Mouse (Mus musculus): ENCODE results near the gene Slc2a9. TPM values are rescaled to one million over a fixed set of nuclear protein-coding genes. Genes with fewer than 3 reads are reported as not detected.

Gene Slc2a9
- polyA plus RNA-seq, 1 experiment from 2014 or later: 2.3 TPM

DNA sequence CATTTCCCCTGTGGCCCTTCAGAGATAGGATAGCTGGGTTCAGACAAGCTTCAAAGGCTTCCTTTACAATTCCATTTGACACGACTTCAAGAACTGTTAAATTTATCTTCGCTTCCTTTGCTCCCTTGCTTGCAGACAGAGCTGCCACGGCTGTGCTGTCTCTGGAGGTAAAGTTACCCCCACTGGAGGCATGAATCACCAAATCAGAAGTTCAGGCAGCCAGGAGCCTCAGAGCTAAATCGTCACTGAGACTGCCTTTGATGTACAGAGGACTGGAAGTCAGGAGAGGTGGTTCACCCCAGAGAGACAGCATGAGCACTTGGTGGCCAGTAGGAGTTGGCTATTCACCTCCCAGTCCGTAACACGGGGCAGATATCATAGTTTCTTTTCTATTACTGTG is 73.8 kb downstream of the Slc2a9 start:
- WGBS (ENCODE audit: insufficient replicate concordance): 37% methylated on average over 6 of the region's 6 CpGs

DNA sequence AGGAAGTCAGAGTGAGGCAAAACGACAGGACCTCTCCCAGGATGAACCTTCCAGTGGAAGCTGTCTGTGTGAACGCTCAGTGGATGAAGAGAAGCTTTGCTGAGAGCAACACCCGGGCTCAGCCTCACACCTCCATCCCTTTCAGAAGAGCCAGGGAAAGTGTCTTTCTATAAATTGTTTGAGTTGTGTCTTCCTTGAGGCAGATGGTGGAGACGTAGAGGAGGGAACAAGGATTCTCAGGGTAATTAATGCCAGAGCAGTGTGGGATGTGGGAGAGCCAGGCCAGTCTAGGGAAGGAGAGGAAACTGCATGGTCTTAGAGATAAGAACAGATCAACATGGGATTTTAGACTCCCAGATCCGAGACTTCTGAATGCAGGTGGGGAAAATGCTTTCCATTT is 75.2 kb downstream of the Slc2a9 start:
- peaks cover 24% of the 10 kb centered on the region for H3K4me1 ChIP-seq (replicated peaks)
- no peak overlapping the region for H3K9ac ChIP-seq
- H3K4me3 ChIP-seq (replicated peaks): no peak overlapping the region
- H3K4me2 ChIP-seq: no peak overlapping the region
- no peak for ATAC-seq (ENCODE audit: insufficient read depth)
- H3K27ac ChIP-seq (replicated peaks): no peak overlapping the region
- no peaks in the 10 kb centered on the region for H3K27me3 ChIP-seq
- 0 out of 2 replicates have a peak, but pooled peaks cover 3% of the 10 kb centered on the region for H3K36me3 ChIP-seq (replicated peaks)
- 46% methylated on average over 5 of the region's 5 CpGs for WGBS (ENCODE audit: insufficient replicate concordance)
- H3K9me3 ChIP-seq (replicated peaks): no peaks in the 10 kb centered on the region

More for the DNA sequence above, 73.8 kb downstream of the Slc2a9 start:
- no peaks in the 10 kb centered on the region for H3K27me3 ChIP-seq
- H3K9me3 ChIP-seq (replicated peaks): no peaks in the 10 kb centered on the region
- H3K4me2 ChIP-seq: no peak overlapping the region
- H3K36me3 ChIP-seq (replicated peaks): 0 out of 2 replicates have a peak, but pooled peaks cover 3% of the 10 kb centered on the region
- no peak overlapping the region for H3K4me3 ChIP-seq (replicated peaks)
- peaks cover 24% of the 10 kb centered on the region for H3K4me1 ChIP-seq (replicated peaks)
- no peak overlapping the region for H3K27ac ChIP-seq (replicated peaks)
- H3K9ac ChIP-seq: no peak overlapping the region
- ATAC-seq (ENCODE audit: insufficient read depth): no peak

DNA sequence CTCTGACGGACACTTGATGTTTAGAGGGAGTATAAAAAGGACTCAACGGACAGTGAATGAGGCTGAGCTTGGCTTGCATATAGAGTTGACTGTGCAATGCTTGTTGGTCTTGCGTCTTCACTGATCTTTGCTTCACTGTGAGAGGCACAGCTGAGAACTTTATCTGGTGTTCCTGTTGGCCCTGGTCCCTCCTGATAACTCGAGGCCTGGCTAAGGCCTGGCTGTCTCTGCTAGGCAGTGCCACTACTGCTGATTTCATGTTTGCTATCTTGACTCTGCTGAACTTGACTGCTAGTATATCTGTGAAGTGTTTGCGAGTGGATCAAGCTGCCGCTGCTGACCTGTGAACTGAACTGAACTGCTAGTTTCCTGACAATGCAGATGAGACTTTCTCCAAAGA is 77.4 kb downstream of the Slc2a9 start:
- H3K27me3 ChIP-seq: no peaks in the 10 kb centered on the region
- H3K4me2 ChIP-seq: 0 out of 2 replicates have a peak overlapping the region, but pooled peaks have one; percentile 21
- peak; percentile 89 for ATAC-seq (ENCODE audit: insufficient read depth)
- H3K36me3 ChIP-seq (replicated peaks): 0 out of 2 replicates have a peak, but pooled peaks cover 3% of the 10 kb centered on the region
- H3K9me3 ChIP-seq (replicated peaks): no peaks in the 10 kb centered on the region
- no peak overlapping the region for H3K9ac ChIP-seq
- peaks cover 24% of the 10 kb centered on the region for H3K4me1 ChIP-seq (replicated peaks)
- 52% methylated on average over 6 of the region's 6 CpGs for WGBS (ENCODE audit: insufficient replicate concordance)
- no peak overlapping the region for H3K4me3 ChIP-seq (replicated peaks)
- peak overlapping the region; percentile 61 for H3K27ac ChIP-seq (replicated peaks)

DNA sequence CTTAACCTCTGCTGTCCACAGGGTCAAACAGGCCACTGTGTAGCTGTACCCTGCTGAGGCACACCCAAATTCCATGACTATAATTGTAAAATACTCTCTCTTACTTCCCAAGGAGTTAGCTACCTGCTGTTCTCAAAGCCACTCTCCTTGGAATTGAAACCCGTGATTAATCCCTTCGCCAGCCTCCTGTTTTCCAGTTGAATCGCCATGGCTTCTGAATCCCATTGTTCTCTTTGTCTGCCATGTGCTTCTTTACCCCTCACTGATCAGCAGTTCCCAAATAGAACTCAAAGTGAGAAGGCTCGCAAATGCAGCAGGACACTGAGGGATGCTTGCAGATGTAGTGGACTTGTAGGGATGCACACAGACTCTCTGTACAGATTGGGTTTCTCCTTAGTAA is 80.5 kb downstream of the Slc2a9 start:
- Histone ChIP-seq H3K4me2 (no peak overlapping the region), H3K9me3 (replicated peaks) (no peaks in the 10 kb centered on the region), H3K4me3 (replicated peaks) (no peak overlapping the region), H3K4me1 (replicated peaks) (peaks cover 24% of the 10 kb centered on the region), H3K27ac (replicated peaks) (no peak overlapping the region), H3K27me3 (no peaks in the 10 kb centered on the region), H3K36me3 (replicated peaks) (no peaks in the 10 kb centered on the region), H3K9ac (no peak overlapping the region)
- WGBS (ENCODE audit: insufficient replicate concordance): 53% methylated on average over 4 of the region's 4 CpGs
- ATAC-seq (ENCODE audit: insufficient read depth): no peak

DNA sequence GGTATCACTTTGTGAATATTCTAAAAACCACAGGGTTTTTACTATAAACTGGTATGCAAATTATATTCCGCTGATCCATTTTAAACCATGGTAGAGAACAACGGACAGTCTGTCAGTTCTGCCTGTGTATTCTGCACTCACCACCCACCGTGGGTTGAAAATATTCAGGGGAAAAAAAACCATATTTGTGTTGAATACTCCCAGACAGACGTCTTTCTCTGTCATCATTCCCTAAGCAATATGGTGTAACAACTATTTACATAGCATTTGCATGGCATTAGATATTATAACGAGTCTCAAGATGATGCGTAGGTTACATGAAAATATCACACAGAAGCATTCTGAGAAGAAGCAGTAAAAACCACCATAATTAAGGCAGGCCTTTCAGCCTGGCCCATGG is 84.1 kb downstream of the Slc2a9 start:
- Histone ChIP-seq H3K4me3 (replicated peaks) (no peak overlapping the region), H3K27ac (replicated peaks) (no peak overlapping the region), H3K4me2 (no peak overlapping the region), H3K27me3 (no peaks in the 10 kb centered on the region), H3K9me3 (replicated peaks) (no peaks in the 10 kb centered on the region), H3K9ac (no peak overlapping the region), H3K4me1 (replicated peaks) (no peaks in the 10 kb centered on the region), H3K36me3 (replicated peaks) (no peaks in the 10 kb centered on the region)
- ATAC-seq (ENCODE audit: insufficient read depth): no peak
- 69% methylated on average over 6 of the region's 6 CpGs for WGBS (ENCODE audit: insufficient replicate concordance)

DNA sequence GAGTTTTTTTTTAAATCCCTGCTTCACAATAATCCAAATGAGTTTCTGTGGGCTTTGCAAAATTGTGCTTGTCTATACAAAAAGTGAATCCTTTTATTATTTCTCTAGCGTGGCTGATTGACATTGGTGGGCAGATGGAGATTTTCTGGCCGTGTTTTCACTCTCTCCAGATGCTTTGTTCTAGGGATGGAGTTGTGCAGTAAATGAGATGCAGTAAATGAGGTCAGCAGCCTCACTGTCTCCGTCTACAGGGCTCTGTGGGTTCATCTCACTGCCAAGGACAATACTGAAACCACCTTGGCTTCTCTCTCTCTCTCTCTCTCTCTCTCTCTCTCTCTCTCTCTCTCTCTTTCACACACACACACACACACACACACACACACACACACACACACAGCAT is 99.3 kb downstream of the Slc2a9 start:
- H3K9ac ChIP-seq: no peak overlapping the region
- H3K9me3 ChIP-seq (replicated peaks): no peaks in the 10 kb centered on the region
- no peaks in the 10 kb centered on the region for H3K36me3 ChIP-seq (replicated peaks)
- no peak overlapping the region for H3K4me2 ChIP-seq
- ATAC-seq (ENCODE audit: insufficient read depth): no peak
- no peaks in the 10 kb centered on the region for H3K4me1 ChIP-seq (replicated peaks)
- H3K4me3 ChIP-seq (replicated peaks): no peak overlapping the region
- H3K27ac ChIP-seq (replicated peaks): no peak overlapping the region
- no peaks in the 10 kb centered on the region for H3K27me3 ChIP-seq
- 53% methylated on average over 3 of the region's 3 CpGs for WGBS (ENCODE audit: insufficient replicate concordance)

DNA sequence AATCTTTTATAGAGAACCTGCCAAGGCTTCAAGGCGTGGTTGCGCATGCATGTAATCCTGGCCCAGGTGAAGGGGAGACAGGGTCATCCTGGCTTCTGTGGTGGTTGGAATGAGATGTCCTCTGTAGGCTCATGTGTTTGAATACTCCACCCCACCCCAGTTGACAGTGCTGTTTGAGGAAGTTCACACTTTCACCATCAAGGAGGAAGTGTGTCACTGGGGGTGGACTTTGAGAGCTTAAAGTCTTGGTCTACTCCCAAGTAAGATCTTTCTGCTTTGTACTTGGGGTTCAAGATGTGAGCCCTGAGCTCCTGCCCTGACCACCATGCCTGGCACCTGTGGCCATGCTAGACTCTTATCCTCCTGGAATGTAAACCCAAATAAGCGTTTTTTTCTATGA is 100.7 kb downstream of the Slc2a9 start:
- no peaks in the 10 kb centered on the region for H3K4me1 ChIP-seq (replicated peaks)
- ATAC-seq (ENCODE audit: insufficient read depth): no peak
- WGBS (ENCODE audit: insufficient replicate concordance): 63% methylated on average over 3 of the region's 3 CpGs
- no peak overlapping the region for H3K4me3 ChIP-seq (replicated peaks)
- H3K9me3 ChIP-seq (replicated peaks): no peaks in the 10 kb centered on the region
- H3K9ac ChIP-seq: no peak overlapping the region
- H3K27ac ChIP-seq (replicated peaks): no peak overlapping the region
- no peaks in the 10 kb centered on the region for H3K36me3 ChIP-seq (replicated peaks)
- H3K27me3 ChIP-seq: no peaks in the 10 kb centered on the region
- H3K4me2 ChIP-seq: no peak overlapping the region

DNA sequence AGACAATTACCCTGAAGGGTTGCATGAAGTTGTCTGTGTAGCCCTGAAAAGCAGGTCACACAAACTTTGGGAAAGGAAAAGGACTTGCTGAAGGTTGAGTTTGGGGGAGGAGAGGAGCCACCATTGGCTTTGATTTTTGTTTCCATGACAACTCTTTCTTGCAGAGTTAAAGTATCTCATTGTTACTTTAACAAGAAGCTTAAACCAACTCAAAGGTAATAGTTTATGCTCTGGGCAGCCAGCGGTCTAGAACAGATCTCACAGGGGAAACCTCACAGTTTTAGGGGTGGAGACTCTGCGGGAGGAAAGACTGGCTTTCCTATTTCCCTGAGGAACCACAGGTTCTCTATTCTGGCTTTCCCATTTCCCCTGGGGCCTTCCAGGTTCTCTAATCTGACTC is 114.1 kb downstream of the Slc2a9 start:
- no peak for ATAC-seq (ENCODE audit: insufficient read depth)
- 37% methylated on average over 2 of the region's 2 CpGs for WGBS (ENCODE audit: insufficient replicate concordance)

DNA sequence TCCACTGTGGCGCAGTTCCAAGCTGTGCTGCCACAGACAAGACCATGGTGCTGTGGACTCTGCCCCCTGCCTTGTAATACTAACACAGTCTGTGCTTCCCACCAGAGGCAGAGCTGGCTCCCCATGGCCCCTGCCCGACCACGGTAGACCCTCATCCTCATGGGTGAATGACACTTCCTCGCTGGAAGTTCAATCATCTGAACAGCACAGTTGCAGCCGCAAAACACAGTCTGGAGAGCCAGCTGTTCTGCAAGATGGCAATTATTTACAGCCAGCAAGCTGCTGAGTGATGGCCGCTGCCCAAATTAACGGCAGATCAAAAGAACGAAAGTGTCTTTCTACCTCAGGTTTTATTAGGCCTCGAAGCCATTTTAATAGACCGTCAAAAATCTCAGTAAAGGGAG is 114.5 kb downstream of the Slc2a9 start:
- Histone ChIP-seq H3K36me3 (replicated peaks) (no peaks in the 10 kb centered on the region), H3K4me2 (no peak overlapping the region), H3K9ac (no peak overlapping the region), H3K4me3 (replicated peaks) (no peak overlapping the region), H3K27me3 (no peaks in the 10 kb centered on the region), H3K27ac (replicated peaks) (no peak overlapping the region), H3K9me3 (replicated peaks) (no peaks in the 10 kb centered on the region), H3K4me1 (replicated peaks) (no peaks in the 10 kb centered on the region)
- WGBS (ENCODE audit: insufficient replicate concordance): 36% methylated on average over 10 of the region's 10 CpGs
- no peak for ATAC-seq (ENCODE audit: insufficient read depth)

More for the DNA sequence above, 114.1 kb downstream of the Slc2a9 start:
- Histone ChIP-seq H3K27me3 (no peaks in the 10 kb centered on the region), H3K36me3 (replicated peaks) (no peaks in the 10 kb centered on the region), H3K4me2 (no peak overlapping the region), H3K9me3 (replicated peaks) (no peaks in the 10 kb centered on the region), H3K9ac (no peak overlapping the region), H3K27ac (replicated peaks) (no peak overlapping the region), H3K4me3 (replicated peaks) (no peak overlapping the region), H3K4me1 (replicated peaks) (no peaks in the 10 kb centered on the region)

DNA sequence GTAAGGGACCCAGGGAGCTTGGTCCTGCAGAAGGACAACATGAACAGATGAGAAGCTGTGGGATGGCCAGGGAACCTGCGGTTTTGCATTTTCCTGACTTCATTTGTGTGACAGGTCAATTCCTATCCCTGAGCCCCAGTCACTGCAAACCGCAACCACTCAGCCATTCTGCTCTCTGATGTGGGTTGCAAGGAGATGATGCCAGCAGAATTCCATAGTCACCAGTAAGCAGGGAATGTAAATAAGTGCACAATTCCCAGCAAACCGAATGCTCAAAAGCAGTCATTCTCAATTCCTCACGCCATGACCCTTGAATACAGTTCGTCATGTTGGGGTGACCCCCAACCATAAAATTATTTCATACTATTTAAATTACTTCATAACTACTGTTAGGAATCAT is 123.0 kb downstream of the Slc2a9 start:
- no peak overlapping the region for H3K27ac ChIP-seq (replicated peaks)
- no peaks in the 10 kb centered on the region for H3K36me3 ChIP-seq (replicated peaks)
- no peaks in the 10 kb centered on the region for H3K4me1 ChIP-seq (replicated peaks)
- WGBS (ENCODE audit: insufficient replicate concordance): 77% methylated on average over 5 of the region's 5 CpGs
- no peaks in the 10 kb centered on the region for H3K9me3 ChIP-seq (replicated peaks)
- no peak overlapping the region for H3K4me2 ChIP-seq
- no peak for ATAC-seq (ENCODE audit: insufficient read depth)
- H3K9ac ChIP-seq: no peak overlapping the region
- H3K27me3 ChIP-seq: no peaks in the 10 kb centered on the region
- H3K4me3 ChIP-seq (replicated peaks): no peak overlapping the region

DNA sequence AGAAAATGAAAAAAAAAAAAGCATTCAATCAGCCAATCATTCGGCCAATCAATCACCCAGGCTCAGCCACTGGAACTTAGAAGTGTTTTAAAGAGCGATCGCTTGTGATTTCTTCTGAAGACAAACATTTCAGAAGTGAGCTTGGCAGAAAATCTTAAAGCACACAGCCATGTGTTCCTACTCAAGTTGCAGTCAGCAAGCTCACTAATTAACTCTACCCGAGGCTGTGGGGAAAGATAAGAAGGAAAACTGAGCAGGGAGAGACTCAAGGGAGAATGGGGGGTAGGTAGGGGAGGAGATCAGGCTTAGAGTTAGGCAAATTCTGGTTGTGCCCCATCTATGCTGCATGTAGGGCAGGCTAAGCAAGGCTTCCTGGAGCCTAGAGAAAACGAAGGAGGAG is 130.6 kb downstream of the Slc2a9 start:
- Histone ChIP-seq H3K9me3 (replicated peaks) (no peaks in the 10 kb centered on the region), H3K27ac (replicated peaks) (no peak overlapping the region), H3K36me3 (replicated peaks) (no peaks in the 10 kb centered on the region), H3K9ac (no peak overlapping the region), H3K27me3 (no peaks in the 10 kb centered on the region), H3K4me1 (replicated peaks) (no peaks in the 10 kb centered on the region), H3K4me2 (no peak overlapping the region), H3K4me3 (replicated peaks) (no peak overlapping the region)
- ATAC-seq (ENCODE audit: insufficient read depth): no peak
- WGBS (ENCODE audit: insufficient replicate concordance): 42% methylated on average over 5 of the region's 5 CpGs

DNA sequence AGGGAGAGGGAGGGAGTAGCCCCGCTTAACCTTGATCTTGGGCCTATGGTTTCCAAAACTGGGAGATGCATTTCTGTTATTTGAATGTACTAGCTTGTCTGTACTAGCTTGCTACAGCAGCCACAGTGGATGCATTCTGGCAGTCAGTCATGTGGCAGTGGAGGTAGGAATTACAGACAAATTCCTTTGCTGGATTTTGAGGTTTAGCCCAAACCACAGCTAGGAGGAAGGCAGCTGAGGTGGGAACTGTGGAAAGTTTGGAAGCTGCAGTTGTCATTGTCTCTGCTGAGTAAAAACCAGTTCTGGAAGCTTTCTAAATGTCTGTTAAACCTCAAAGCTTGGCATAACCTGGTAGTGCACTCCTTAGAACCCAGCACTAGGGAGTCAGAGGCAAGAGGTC is 131.6 kb downstream of the Slc2a9 start:
- 86% methylated on average over 1 of the region's 1 CpGs for WGBS (ENCODE audit: insufficient replicate concordance)

More for the DNA sequence above, 131.6 kb downstream of the Slc2a9 start:
- no peak overlapping the region for H3K27ac ChIP-seq (replicated peaks)
- H3K9ac ChIP-seq: no peak overlapping the region
- peaks cover 10% of the 10 kb centered on the region; the same call in 1 of the 2 replicates for H3K4me1 ChIP-seq (replicated peaks)
- no peaks in the 10 kb centered on the region for H3K9me3 ChIP-seq (replicated peaks)
- H3K4me3 ChIP-seq (replicated peaks): no peak overlapping the region
- H3K36me3 ChIP-seq (replicated peaks): no peaks in the 10 kb centered on the region
- no peak for ATAC-seq (ENCODE audit: insufficient read depth)
- no peaks in the 10 kb centered on the region for H3K27me3 ChIP-seq
- no peak overlapping the region for H3K4me2 ChIP-seq

Data from liver, embryonic 15.5 days (tissue).